Mouse (Mus musculus) heart, postnatal 0 days (tissue): Measurements from ENCODE around the gene Zfand3.

Experiments used
- CTCF ChIP-seq: IDR thresholded peaks from 2 replicates; pipeline ENCODE4 v1.5.1; 2016; ENCODE audit warnings: antibody characterized with exemption, control low read depth, low read depth
- EP300 ChIP-seq: IDR thresholded peaks from 2 replicates; pipeline ENCODE4 v1.6.1; 2016; ENCODE audit warnings: antibody characterized with exemption, low read depth

GRCm38 (mm10) chr17:30241720-30242322, 237.3 kb downstream of the Zfand3 start:
- TF ChIP-seq CTCF (no peak), EP300 (no peak)
